Mouse (Mus musculus) limb, embryonic 14.5 days (tissue): ENCODE results near the gene Arxes1. TPM values are rescaled to one million over a fixed set of nuclear protein-coding genes. Genes with fewer than 3 reads are reported as not detected.
"Not testable (repeated sequence)": the region's sequence is repeated elsewhere in the genome, so short reads cannot be mapped to it uniquely, and the experiment has no call there.

ENCODE experiments used
- ATAC-seq: fragments of 200-750 bp; cut with Nextera tagmentation; 2 replicates; pipeline ENCODE4 v1.8.0; 2017; ENCODE audit warnings: low read depth, moderate number of reproducible peaks, moderate TSS enrichment; ENCODE audit not compliant: low FRiP score
- DNase-seq: peaks from one replicate; pipeline ENCODE4 v3.0.0-alpha.2; 2015; ENCODE audit warnings: low spot score
- H3K27ac ChIP-seq: fragments of 300-500 bp; sonication (generic); replicated peaks from 2 replicates; pipeline ENCODE4 v1.5.1; 2014; ENCODE audit warnings: low read depth, mild to moderate bottlenecking, low read length, moderate library complexity, mixed read lengths
- H3K27me3 ChIP-seq: fragments of 300-500 bp; sonication (generic); 2 replicates; pipeline ENCODE4 v1.6.1; 2014; ENCODE audit warnings: low read length, mixed read lengths; ENCODE audit not compliant: control insufficient read depth, insufficient read depth
- H3K36me3 ChIP-seq: fragments of 300-500 bp; sonication (generic); 2 replicates; pipeline ENCODE4 v1.6.1; 2014; ENCODE audit warnings: mild to moderate bottlenecking, low read length, moderate library complexity, mixed read lengths; ENCODE audit not compliant: control insufficient read depth, insufficient read depth
- H3K4me1 ChIP-seq: fragments of 300-500 bp; sonication (generic); 2 replicates; pipeline ENCODE4 v1.6.1; 2014; ENCODE audit warnings: antibody characterized with exemption, low read length, mixed read lengths; ENCODE audit not compliant: control insufficient read depth, insufficient read depth
- H3K4me2 ChIP-seq: fragments of 300-500 bp; sonication (generic); replicated peaks from 2 replicates; pipeline ENCODE4 v1.6.1; 2014; ENCODE audit warnings: low read depth, mild to moderate bottlenecking, low read length, moderate library complexity; ENCODE audit not compliant: severe bottlenecking
- H3K4me3 ChIP-seq: fragments of 300-500 bp; sonication (generic); replicated peaks from 2 replicates; pipeline ENCODE4 v1.5.1; 2014; ENCODE audit warnings: low read length
- H3K9ac ChIP-seq: fragments of 300-500 bp; sonication (generic); 2 replicates; pipeline ENCODE4 v1.6.1; 2014; ENCODE audit warnings: mild to moderate bottlenecking, low read depth, low read length, moderate library complexity; ENCODE audit not compliant: severe bottlenecking
- H3K9me3 ChIP-seq: fragments of 300-500 bp; sonication (generic); 2 replicates; pipeline ENCODE4 v1.6.1; 2016; ENCODE audit warnings: low read length; ENCODE audit not compliant: control insufficient read depth
- POLR2A ChIP-seq: fragments of 200-500 bp; IDR thresholded peaks from 2 replicates; pipeline ENCODE4 v1.8.0; 2012; ENCODE audit warnings: inconsistent platforms, mild to moderate bottlenecking, moderate library complexity, borderline replicate concordance; ENCODE audit not compliant: insufficient read depth, insufficient read length; ENCODE audit errors: extremely low read depth
- WGBS: fragments of 180-500 bp; shearing (Covaris S2); extraction: QIAGEN DNeasy Blood & Tissue Kit; methylation state at CpG from one replicate; pipeline ENCODE4 v1.1.7; 2014; 5-methylcytosine and 5-hydroxymethylcytosine counted together
- polyA plus RNA-seq, 2 experiments: library from polyadenylated mRNA; depleted of rRNA in 1 of 2; stranded (reverse) in 1 of 2; unstranded in 1 of 2; fragments of >200 nt; fragmentation: Nextera tagmentation in 1 of 2; extraction: Ambion mirVana in 1 of 2; gene quantifications; 2 replicates each; pipeline versions ENCODE4 v1.2.1 to v1.2.3; 2012 to 2014

The Arxes1 gene
- 12.5 and 15.0 TPM in 2 replicates for polyA plus RNA-seq (2012; rRNA removed)
- 31.1 and 34.3 TPM in 2 replicates for polyA plus RNA-seq (2014; fragmentation: Nextera tagmentation; extraction: Ambion mirVana)

- not testable (repeated sequence) for H3K36me3 ChIP-seq, H3K27ac ChIP-seq, H3K9me3 ChIP-seq, H3K27me3 ChIP-seq, H3K4me1 ChIP-seq, DNase-seq, H3K9ac ChIP-seq
- 17% methylated on average over 4 of the region's 49 CpGs for WGBS
- peak within 1 kb of the TSS; percentile 20 for H3K4me3 ChIP-seq
- peak; percentile 95 for ATAC-seq
- H3K4me2 ChIP-seq, result peak within 1 kb of the TSS; percentile 42
These were observed at the start of gene Arxes1 for GRCm38 (mm10) chrX:136032799-136033763. Gene Arxes1, plus strand, starts transcription at chrX:136033367.

- WGBS, result 77% methylated on average over 6 of the region's 6 CpGs
- no peak for TF ChIP-seq POLR2A
These were observed 48.5 kb upstream of the Arxes1 start for GRCm38 (mm10) chrX:135984539-135985260.

GRCm38 (mm10) chrX:135986267-135986666 is 46.9 kb upstream of the Arxes1 start:
- H3K27me3 ChIP-seq, result no peaks in the 10 kb centered on the region
- no peak overlapping the region for H3K4me3 ChIP-seq
- H3K4me2 ChIP-seq, result no peak overlapping the region
- H3K4me1 ChIP-seq, result no peaks in the 10 kb centered on the region
- no peak overlapping the region for H3K27ac ChIP-seq
- WGBS, result 99% methylated on average over 3 of the region's 3 CpGs
- no peak for TF ChIP-seq POLR2A
- H3K9me3 ChIP-seq, result no peaks in the 10 kb centered on the region
- H3K9ac ChIP-seq, result no peak overlapping the region
- DNase-seq, result no peak
- ATAC-seq, result no peak
- no peaks in the 10 kb centered on the region for H3K36me3 ChIP-seq

More at GRCm38 (mm10) chrX:135984539-135985260, 48.5 kb upstream of the Arxes1 start:
- Histone ChIP-seq H3K27me3 (no peaks in the 10 kb centered on the region), H3K4me1 (no peaks in the 10 kb centered on the region), H3K9me3 (no peaks in the 10 kb centered on the region), H3K36me3 (no peaks in the 10 kb centered on the region), H3K27ac (no peak overlapping the region), H3K4me2 (no peak overlapping the region), H3K9ac (no peak overlapping the region), H3K4me3 (no peak overlapping the region)
- ATAC-seq, result no peak
- DNase-seq, result no peak

- ATAC-seq, result no peak
- H3K4me1 ChIP-seq, result no peaks in the 10 kb centered on the region
These were observed 42.5 kb upstream of the Arxes1 start for GRCm38 (mm10) chrX:135990661-135991060.

GRCm38 (mm10) chrX:135993192-135993594 is 40.0 kb upstream of the Arxes1 start:
- H3K4me3 ChIP-seq, H3K9ac ChIP-seq, H3K4me2 ChIP-seq, H3K4me1 ChIP-seq, H3K27ac ChIP-seq, H3K27me3 ChIP-seq, H3K9me3 ChIP-seq, DNase-seq, H3K36me3 ChIP-seq: not testable (repeated sequence)
- ATAC-seq, result peak; percentile 90
- 63% methylated on average over 1 of the region's 3 CpGs for WGBS

More at GRCm38 (mm10) chrX:135990661-135991060, 42.5 kb upstream of the Arxes1 start:
- no peaks in the 10 kb centered on the region for H3K36me3 ChIP-seq
- no peaks in the 10 kb centered on the region for H3K27me3 ChIP-seq
- no peak overlapping the region for H3K9ac ChIP-seq
- H3K4me3 ChIP-seq, result no peak overlapping the region
- no peak for TF ChIP-seq POLR2A
- no peak overlapping the region for H3K4me2 ChIP-seq
- 76% methylated on average over 2 of the region's 2 CpGs for WGBS
- DNase-seq, result no peak
- H3K9me3 ChIP-seq, result no peaks in the 10 kb centered on the region
- no peak overlapping the region for H3K27ac ChIP-seq

GRCm38 (mm10) chrX:135993664-135994119 is 39.5 kb upstream of the Arxes1 start, which contains the start of gene Arxes2:
Gene Arxes2, plus strand, starts transcription at chrX:135993824.
- Histone ChIP-seq H3K4me3 (peak within 1 kb of the TSS; percentile 30), H3K4me2 (peak within 1 kb of the TSS; percentile 45)
- not testable (repeated sequence) for DNase-seq, H3K27me3 ChIP-seq, H3K36me3 ChIP-seq, H3K9ac ChIP-seq, H3K27ac ChIP-seq, H3K4me1 ChIP-seq, H3K9me3 ChIP-seq
- peak; percentile 93 for ATAC-seq
- no CpG with 5 or more reads among the region's 39 CpGs for WGBS
